Mouse (Mus musculus) ES-Bruce4 (cell line): ENCODE data around the gene Bpifc.

Source experiments
- CTCF ChIP-seq: IDR thresholded peaks from one replicate; pipeline ENCODE4 v1.8.1; 2011; ENCODE audit warnings: low read depth, low read length
- EP300 ChIP-seq: IDR thresholded peaks from 2 replicates; pipeline ENCODE4 v1.6.1; 2011; ENCODE audit warnings: low read depth, low read length; ENCODE audit not compliant: insufficient read depth
- POLR2A ChIP-seq: IDR thresholded peaks from one replicate; pipeline ENCODE4 v1.8.1; 2011; ENCODE audit warnings: low read length; ENCODE audit not compliant: insufficient read depth

GRCm38 (mm10) chr10:85936280-85936965 lies 75.3 kb downstream of the Bpifc start:
- TF ChIP-seq EP300 (no peak), CTCF (no peak), POLR2A (no peak)
